Mouse (Mus musculus): ENCODE measurements at regions not wholly inside any gene's neighbourhood (a gene's known extent, or its start where the extent isn't known, plus 50 kb on each side); places are given as distances from the start of the nearest gene placed in this dataset.

- DNase-seq = no peak
Observed at GRCm38 (mm10) chr14:89242159-89242558, 771.0 kb upstream of the Pcdh20 start.

GRCm38 (mm10) chr14:89236501-89236900 is 765.3 kb upstream of the Pcdh20 start:
- DNase-seq = no peak

- no peak for DNase-seq
Observed at GRCm38 (mm10) chr14:89230482-89230881, 759.3 kb upstream of the Pcdh20 start.

GRCm38 (mm10) chr14:89217390-89217789 is 746.2 kb upstream of the Pcdh20 start:
- no peak for DNase-seq

GRCm38 (mm10) chr14:89181386-89181979 is 710.3 kb upstream of the Pcdh20 start:
- no peak for DNase-seq

GRCm38 (mm10) chr14:89142994-89143686 is 671.9 kb upstream of the Pcdh20 start:
- DNase-seq = no peak

- no peak for DNase-seq
Observed at GRCm38 (mm10) chr14:89099296-89099695, 628.1 kb upstream of the Pcdh20 start.

GRCm38 (mm10) chr14:89089661-89090060 is 618.5 kb upstream of the Pcdh20 start:
- no peak for DNase-seq

- DNase-seq = no peak
Observed at GRCm38 (mm10) chr14:89076014-89076413, 604.8 kb upstream of the Pcdh20 start.

- DNase-seq = no peak
Observed at GRCm38 (mm10) chr14:89063971-89064370, 592.8 kb upstream of the Pcdh20 start.

- DNase-seq = no peak
Observed at GRCm38 (mm10) chr14:89062583-89063436, 591.6 kb upstream of the Pcdh20 start.

- DNase-seq = no peak
Observed at GRCm38 (mm10) chr14:89061319-89061718, 590.1 kb upstream of the Pcdh20 start.

GRCm38 (mm10) chr14:89034390-89034789 is 563.2 kb upstream of the Pcdh20 start:
- no peak for DNase-seq

GRCm38 (mm10) chr14:89011440-89011839 is 540.2 kb upstream of the Pcdh20 start:
- no peak for DNase-seq

GRCm38 (mm10) chr14:89009648-89010047 is 538.5 kb upstream of the Pcdh20 start:
- DNase-seq = no peak

- DNase-seq = peak; percentile 6
Observed at GRCm38 (mm10) chr14:88981895-88982294, 510.7 kb upstream of the Pcdh20 start.

- DNase-seq = no peak
Observed at GRCm38 (mm10) chr14:88976007-88976406, 504.8 kb upstream of the Pcdh20 start.

GRCm38 (mm10) chr14:88934569-88934968 is 463.4 kb upstream of the Pcdh20 start:
- DNase-seq = no peak
